Mouse (Mus musculus) testis, adult 2 months (tissue): Measurements from ENCODE around the gene Erp29.

Experiments
- CTCF ChIP-seq: fragments of 200-500 bp; IDR thresholded peaks from 2 replicates; pipeline ENCODE4 v1.5.1; 2012; ENCODE audit warnings: low read depth, mild to moderate bottlenecking, inconsistent platforms, low read length, moderate library complexity; ENCODE audit not compliant: control insufficient read depth, insufficient read depth, insufficient replicate concordance
- POLR2A ChIP-seq: fragments of 200-500 bp; IDR thresholded peaks from 2 replicates; pipeline ENCODE4 v1.6.1; 2012; ENCODE audit warnings: low read depth, mild to moderate bottlenecking, inconsistent platforms, low read length, moderate library complexity; ENCODE audit not compliant: control insufficient read depth

GRCm38 (mm10) chr5:121438131-121438530 is 14.2 kb downstream of the Erp29 start:
- no peak for TF ChIP-seq CTCF
- no peak for TF ChIP-seq POLR2A
